Mouse (Mus musculus) lung, postnatal 0 days (tissue): ENCODE results near the gene Rab3gap2.

ENCODE experiments used
- CTCF ChIP-seq: IDR thresholded peaks from 2 replicates; pipeline ENCODE4 v1.5.1; 2016; ENCODE audit warnings: antibody characterized with exemption, mild to moderate bottlenecking
- EP300 ChIP-seq: IDR thresholded peaks from 2 replicates; pipeline ENCODE4 v1.6.1; 2016; ENCODE audit warnings: antibody characterized with exemption, mild to moderate bottlenecking, control low read depth

GRCm38 (mm10) chr1:185189901-185190300 is 14.0 kb upstream of the Rab3gap2 start:
- no peak for TF ChIP-seq CTCF
- TF ChIP-seq EP300, result no peak
